Mouse (Mus musculus): ENCODE data around the gene Cd300a.

- TF ChIP-seq CTCF (IDR thresholded peaks at IDR 0.05; ENCODE audit: insufficient read depth, low read length) (no peak), POLR2A (IDR thresholded peaks at IDR 0.05; ENCODE audit: borderline replicate concordance, extremely low read depth, low read depth, low read length) (no peak)
Measured at GRCm38 (mm10) chr11:114876176-114876575, 13.7 kb upstream of the Cd300a start.
